Mouse (Mus musculus) CD4-positive, CD25-positive, alpha-beta regulatory T cell, adult 4 months (primary cell): ENCODE data around the gene Rps11. TPM values are rescaled to one million over a fixed set of nuclear protein-coding genes. Genes with fewer than 3 reads are reported as not detected.
"Not testable (repeated sequence)": the region's sequence is repeated elsewhere in the genome, so short reads cannot be mapped to it uniquely, and the experiment has no call there.

Source experiments
- ATAC-seq: one replicate; pipeline ENCODE4 v1.8.0; 2017
- polyA plus RNA-seq, 2 experiments: library from polyadenylated mRNA; unstranded; fragments of 100-300 nt; shearing (Covaris generic); gene quantifications; one replicate each; pipeline ENCODE4 v1.2.1; 2017

Rps11 gene
- 1,000 to 10,000 TPM; 3,755 to 5,441 TPM for polyA plus RNA-seq

DNA sequence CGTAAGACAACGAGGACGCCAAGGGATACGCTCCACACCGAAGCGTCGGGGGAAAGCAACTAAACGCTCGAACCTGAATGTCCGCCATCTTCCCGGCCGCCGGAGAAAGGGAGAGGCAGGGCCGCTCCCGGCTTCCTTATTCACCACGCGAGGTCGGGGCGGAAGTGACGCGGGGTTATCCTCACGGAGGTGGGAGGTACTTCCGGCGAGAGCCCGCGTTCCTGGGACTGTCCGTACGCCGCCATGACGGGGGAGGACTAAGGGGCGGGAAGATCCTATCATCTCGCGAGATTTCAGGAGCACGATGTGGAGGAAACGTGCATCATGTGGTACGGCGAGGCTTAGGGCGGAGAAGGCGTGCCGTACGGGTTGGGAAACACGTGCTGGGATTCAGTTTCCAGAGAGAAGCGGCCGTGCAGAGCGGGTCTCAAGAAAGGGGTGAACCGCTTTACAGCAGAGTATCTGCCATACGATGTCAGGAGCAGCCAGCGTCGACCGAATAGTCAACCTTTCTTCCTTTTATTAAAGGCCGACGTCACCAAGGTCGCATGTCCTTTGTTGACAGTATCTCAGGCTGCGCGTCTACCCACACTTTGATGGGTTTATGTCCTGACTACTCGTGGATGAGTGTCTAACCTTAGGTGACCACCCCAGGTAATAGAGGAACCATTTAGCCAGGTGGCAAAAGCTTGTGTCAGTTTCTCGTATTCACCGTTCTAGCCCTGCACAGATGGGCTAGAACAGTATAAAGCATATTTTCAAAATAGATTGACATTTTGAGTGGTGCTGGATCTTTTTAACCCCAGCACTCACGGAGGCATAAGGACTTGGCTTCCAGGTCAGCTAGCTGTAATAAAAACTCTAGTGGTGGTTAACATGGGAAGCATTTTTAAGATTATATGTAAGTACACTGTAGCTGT is at the start of gene Rps11:
Gene Rps11, minus strand, starts transcription at position 216 of the 920 bp plus-strand sequence.
- peak; percentile 63 for ATAC-seq

DNA sequence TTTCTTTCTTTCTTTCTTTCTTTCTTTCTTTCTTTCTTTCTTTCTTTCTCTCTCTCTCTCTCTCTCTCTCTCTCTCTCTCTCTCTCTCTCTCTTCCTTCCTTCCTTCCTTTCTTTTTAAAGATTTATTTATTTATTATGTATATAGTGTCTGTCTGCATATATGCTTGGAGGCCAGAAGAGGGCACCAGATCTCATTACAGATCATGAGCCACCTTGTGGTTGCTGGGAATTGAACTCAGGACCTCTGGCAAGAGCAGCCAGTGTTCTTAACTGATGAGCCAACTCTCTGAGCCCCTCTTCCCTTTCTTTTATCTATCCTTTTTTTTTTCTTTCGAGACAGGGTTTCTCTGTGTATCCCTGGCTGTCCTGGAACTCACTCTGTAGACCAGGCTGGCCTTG is 49.5 kb upstream of the Rps11 start:
- not testable (repeated sequence) for ATAC-seq

DNA sequence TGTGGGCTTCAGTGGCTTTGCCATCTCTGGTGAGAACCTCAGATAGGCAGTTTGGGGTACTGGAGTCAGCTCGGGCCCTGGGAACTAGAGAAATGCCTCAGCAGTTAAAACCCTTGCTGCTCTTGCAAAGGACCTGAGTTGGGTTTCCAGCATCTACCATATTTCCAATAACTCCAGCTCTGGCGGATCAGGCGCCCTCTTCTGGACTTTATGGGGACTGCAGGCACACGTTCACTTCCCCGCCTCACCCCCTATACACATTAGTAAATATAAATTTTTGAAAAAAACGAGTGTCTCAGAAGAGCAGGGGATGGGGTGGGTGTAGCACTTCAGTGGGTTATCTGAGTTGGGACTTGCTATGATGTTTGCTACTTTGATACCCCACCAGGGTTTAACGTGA is 48.7 kb upstream of the Rps11 start:
- no peak for ATAC-seq

DNA sequence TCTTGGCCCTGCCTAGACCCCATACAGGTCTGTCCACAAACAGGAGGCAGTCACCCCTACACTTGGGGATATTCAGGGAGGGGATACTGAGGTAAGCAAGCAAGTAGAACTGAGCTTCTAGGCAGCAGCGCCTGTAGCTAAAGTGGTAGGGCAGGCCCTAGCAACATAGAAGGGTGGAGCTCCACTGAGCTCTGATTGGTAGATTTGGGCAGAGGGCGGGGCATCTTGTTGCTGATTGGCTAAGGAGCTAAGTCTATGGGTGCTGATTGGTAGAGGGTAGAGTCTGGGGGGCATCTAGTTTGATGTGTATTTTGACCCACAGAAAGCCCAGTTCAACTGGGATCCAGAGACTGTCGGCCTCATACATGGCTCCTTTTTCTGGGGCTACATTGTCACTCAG is 45.3 kb upstream of the Rps11 start:
- no peak for ATAC-seq

DNA sequence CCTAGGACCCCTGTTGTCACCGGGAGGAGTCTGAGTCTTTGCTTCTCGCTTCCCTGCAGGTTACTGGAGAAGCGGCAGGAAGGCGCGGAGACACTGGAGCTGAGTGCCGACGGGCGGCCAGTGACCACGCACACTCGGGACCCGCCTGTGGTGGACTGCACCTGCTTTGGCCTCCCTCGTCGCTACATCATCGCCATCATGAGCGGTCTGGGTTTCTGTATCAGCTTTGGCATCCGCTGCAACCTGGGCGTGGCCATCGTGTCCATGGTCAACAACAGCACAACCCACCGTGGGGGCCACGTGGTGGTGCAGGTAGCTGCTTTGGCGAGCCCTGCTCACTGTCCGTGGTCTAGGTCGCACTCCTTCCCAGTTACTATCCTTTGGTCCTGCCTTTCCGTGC is 44.4 kb upstream of the Rps11 start:
- no peak for ATAC-seq

DNA sequence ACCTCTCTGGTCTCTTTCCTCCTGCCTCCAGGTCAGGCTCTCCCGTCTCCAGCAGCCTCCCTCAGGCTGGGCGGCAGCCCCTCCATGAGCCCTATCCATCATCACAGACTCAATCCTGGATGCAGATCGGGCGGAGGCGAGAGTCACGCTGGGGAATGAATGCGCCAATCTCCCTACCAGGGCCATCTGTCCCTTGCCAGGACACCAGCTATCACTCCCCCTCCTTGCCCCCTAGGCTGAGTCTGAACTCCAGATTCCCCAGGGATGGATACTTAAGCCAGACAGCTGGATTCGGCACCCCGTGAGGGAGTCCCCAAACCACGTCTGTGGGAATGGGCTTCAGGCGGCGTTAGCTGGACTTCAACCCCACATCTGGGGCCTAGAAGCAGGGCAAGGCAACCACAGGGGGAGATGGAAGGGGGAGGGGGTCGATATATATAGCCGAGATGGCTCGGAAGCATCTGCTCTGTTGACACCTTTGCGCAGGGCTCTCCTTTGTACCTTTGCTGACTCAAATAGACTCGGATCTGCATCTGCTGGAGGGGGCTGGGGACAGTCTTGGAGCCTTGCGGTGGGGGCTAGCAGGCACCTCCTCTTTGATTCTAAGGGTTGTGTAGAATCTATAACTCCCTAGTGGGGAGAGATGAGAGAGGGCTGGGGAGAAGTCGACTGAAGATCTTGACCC is 43.7 kb upstream of the Rps11 start:
- ATAC-seq: no peak

DNA sequence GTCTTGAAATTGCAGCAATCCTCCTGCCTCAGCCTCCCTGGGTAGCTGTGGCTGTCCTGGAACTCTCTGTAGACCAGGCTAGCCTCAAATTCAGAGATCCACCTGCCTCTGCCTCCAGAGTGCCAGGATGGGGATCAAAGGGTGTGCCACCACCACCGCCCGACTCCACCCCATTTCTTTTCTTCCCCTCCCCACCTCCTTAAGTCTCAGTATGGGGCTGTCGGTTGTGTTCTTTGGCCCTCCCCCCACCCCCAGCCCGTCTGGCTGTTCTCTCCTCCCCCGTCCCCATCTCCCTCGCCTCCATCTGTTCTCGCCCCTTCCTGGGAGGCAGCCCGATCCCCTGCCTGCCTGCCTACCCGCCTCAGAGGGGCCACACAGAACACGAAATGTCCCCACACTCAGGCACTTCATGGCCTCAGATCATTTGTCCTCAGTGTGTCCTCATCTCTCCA is 42.7 kb upstream of the Rps11 start:
- no peak for ATAC-seq

DNA sequence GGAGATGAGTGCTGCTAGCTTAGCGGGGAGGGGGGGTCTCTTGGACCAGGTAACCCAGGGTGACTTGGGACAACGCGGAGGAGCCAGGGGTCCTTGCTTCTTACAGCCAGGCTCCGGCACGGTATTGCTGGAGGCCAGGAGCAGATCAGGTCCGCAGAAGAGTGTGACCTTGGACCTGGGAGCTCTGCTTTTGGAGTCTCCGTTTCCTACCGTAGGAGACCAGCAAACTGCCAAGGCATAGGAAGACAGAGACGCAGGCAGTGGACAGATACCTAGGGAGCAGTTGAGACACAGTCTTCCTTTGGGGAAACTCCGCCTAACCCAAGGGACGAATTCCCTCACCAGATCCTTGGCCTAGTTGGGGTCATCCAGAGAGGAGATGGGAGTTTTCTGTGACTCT is 41.5 kb upstream of the Rps11 start:
- no peak for ATAC-seq

DNA sequence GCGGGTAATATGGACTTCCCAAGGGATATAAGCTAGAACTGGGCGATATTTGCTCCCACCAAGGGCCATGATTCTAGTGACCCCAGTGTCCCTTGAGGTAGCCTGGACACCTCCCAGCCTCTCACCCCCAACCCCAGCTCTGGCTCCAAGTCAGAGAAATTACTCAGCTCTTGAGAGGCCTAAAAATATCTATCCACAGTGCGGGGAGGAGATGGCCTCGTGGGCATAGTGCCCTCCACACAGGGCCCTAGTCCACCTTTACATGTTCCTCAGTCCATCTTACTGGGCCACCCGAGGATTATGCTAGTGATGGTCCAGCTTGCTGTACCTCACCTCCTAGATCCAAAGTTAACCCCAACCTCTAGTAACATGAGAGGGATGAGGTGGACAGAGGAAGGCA is 40.6 kb upstream of the Rps11 start:
- no peak for ATAC-seq

DNA sequence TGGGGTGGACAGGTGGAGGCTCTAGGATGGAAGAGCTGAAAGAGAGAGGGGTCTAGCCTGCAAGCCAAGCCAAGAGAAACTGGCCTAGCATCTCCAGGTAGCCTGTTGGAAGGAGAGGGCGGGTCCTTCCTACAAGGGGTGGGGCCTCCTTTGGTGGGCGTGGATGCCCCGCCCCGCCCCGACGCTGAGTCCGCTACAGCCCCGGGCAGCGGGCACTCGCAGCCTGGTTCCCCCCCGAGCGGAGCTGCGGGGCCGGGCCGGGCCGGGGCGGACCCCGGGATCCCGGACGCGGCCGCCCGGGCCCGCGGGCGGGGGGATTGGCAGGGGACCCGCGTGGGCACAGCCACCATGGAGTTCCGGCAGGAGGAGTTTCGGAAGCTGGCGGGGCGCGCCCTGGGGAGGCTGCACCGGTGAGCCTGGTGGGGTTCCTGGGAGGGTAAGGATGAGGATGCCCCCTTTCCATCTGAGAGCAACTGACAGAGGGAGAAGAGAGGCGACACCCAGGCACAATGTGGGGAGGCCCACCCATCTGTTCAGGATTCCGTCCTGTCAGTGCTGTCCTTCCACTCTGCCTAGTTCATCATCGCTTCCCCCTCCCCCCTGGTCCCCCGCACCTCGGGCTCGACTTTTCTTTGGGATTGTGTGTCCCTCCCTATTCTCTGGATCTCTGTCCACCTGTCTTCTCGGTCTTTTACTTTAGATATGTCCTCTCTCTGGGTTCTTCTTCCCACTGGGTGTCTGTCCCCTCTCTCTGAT is 39.7 kb upstream of the Rps11 start, which contains the start of gene Slc17a7:
Gene Slc17a7, plus strand, starts transcription at position 215 of the 756 bp plus-strand sequence.
- ATAC-seq: no peak

DNA sequence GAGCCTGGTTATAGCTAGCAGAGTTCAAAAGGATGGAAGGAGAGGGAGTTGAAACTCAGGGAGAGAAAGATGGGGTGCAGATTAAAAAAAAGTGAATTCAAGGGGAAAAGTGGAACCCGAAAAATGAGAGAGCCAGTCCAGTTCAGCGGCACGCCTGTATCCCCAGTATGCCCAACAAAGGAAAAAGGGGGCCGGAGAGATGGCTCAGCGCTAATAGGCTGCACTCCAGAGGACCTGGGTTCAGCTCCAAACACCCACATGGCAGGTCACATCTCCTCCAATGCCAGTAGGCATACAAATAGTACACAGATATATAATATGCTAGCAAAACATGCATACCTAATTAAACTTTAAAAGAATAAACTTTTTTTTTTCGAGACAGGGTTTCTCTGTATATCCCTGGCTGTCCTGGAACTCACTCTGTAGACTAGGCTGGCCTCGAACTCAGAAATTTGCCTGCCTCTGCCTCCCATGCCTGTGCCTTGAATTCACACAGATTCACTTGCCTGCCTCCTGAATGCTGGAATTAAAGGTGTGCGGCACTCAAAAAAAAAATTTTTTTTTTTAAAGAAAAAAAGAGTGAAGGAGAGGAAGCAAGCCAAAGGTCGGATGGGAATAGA is 38.9 kb upstream of the Rps11 start:
- no peak for ATAC-seq

DNA sequence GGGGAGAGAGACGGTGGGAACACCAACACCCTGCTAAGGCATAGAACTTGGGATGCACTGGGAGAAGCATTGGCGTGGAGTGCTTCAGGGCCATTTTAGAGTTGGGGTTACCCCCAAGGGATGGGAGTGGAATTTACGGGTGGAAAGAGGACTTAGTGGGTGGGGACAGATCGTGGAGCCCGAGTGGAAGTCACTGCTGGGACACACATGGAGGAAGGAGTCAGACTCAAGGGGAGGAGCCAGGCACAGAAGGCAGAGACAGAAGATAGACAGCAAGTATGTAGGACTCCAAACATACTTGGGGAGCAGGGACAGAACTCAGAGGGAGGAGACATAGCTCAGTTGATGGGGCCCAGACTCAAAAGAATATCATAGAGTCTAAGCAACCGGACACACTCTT is 38.3 kb upstream of the Rps11 start:
- no peak for ATAC-seq

DNA sequence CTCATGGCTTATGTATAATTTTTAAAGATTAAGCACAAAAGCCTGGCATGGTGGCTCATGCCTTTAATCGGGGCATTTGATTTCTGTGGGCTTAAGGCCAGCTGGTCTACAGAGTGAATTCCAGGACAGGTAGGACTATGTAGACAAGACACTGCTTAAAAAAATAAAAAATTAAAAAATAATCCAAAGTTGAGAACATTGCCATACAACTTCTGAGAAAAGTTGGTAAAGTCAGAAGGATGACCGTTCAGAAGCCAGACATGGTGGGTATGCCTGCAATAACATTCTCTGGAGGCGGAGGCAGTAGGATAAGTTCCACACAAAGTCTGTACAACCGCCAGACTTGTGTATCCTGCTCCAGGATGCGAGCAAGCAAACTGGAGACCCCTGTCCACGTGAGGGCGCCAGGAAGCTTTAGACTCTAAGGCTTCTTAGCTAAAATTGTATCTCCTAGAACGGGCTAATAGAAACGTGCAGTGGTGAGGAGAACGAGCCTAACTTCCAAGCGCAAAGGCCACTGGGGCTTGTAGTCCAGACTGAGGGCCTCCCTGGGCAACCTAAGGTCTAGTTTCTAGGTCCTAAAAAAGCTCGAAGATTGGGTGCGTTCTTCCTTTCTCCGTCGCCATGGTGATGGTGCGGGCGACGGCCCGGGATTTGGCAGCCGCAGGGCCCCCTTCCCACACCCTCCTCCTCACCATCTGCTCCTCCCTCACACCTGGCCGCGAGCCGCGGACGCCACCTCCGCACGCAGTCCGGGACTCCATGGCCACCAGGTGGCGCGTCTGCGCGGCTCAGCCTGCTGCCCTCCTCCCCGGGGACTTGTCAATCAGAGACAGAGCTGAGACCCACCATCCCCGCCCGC is 37.6 kb upstream of the Rps11 start:
- peak; percentile 97 for ATAC-seq

DNA sequence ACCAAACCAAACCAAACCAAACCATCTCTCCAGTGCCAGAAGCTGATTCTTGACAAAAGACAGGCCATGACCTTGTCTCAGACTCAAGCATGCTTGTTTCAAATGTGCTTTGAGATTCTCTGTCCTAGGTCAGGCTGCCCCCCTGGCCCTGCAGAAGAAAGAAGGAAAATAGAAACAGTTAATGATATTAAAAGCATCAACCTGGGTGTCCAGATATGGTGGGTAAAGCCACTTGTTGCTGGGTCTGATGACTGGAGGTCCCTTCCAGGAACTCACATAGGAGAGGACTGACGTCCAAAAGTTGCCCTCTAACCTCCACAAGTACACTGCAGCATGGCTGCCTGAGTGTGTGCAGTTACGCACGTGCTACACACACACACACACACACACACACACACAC is 36.6 kb upstream of the Rps11 start:
- no peak for ATAC-seq

DNA sequence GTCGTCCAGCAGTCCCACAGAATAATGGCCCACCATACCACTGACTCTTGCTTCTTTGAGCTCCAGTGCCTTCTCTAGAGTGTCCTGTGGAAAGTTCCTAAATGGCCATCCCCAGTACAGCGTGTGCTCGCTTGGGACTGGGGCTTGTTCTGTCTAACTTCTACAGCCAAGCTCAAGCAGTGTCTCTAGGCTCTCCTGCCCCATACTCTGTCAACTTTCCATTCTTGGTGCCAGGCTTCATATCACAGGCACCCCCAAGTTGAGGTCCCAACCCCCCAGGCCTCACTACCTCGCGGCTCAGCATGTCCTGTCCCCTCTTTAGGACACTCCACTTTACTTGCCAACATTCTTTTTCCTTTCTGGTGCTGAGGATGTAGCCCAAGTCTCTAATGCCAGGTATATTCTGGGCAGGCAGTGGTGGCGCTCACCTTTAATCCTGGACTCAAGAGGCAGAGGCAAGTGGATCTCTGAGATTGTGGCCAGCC is 36.1 kb upstream of the Rps11 start:
- ATAC-seq: no peak

DNA sequence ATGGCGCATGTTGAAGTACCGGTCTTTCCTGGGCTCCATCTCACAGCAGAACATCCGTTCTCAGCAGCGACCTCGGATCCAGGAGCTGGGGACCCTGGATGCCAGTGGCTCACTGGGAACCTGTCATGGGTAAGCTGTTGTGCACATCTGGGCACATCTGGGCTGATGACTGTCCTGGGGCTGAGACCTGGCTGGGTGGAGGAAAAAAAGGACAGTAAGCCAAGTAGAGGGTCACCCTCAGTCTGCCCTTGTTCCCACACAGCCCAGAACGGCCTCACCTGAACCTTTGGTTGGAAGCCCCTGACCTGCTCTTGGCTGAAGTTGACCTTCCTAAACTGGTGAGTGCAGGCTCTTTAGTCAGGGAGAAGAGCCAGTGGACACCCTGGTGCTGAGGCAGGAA is 34.8 kb upstream of the Rps11 start:
- ATAC-seq: no peak

DNA sequence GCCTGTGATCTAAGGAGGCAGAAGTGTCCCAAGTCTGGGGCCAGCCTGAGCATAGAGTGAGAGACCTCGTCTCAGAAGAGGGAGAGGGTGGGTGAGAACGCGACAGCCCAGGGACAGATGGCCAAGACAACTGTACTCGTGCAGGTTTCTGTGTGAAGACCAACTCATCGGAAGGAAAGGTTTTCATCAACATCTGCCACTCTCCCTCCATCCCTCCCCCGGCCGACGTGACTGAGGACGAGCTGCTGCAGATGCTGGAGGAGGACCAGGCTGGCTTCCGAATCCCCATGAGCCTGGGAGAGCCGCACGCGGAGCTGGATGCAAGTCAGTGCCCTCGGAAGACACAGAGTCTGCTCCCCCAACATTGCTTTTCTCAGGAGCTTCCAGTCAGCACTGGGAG is 33.2 kb upstream of the Rps11 start:
- ATAC-seq: no peak

DNA sequence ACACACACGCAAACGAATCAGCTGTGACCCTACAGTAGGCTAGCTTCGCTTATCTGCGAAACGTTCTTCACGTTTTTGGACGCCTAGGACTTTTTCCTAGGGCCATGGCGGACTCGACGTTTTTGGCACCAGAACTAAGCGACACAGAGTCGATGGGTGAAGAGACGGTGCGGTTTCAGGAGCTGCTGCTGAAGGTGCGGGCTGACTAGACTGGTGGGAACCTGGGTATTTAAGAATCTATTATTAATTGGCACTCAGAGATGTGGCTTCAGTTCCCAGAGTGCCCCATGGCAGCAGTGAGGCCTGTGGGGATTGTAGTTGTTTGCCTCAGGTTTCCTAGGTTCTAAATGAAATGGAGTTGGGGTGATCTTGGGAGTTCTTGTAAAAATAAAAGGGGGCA is 32.0 kb upstream of the Rps11 start:
- ATAC-seq: no peak

DNA sequence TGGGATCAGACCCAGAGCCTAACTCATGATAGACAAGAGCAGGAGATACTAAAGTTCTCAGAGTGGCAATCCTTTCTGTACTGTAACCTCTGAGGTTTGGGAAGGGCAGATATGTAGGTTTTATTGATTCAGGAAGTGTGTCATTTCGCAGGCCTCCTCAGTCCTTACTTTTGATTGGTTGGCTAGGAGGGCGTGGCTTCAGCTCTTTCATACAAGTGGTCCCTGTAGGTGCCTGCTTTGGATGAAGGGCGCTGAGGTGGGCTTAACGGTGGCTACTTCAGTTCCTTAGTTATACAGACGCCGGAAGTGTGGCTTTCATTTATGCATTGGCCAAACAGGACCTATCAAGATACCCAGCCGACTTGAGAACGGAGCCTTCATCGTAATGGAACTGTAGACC is 31.4 kb upstream of the Rps11 start:
- no peak for ATAC-seq

DNA sequence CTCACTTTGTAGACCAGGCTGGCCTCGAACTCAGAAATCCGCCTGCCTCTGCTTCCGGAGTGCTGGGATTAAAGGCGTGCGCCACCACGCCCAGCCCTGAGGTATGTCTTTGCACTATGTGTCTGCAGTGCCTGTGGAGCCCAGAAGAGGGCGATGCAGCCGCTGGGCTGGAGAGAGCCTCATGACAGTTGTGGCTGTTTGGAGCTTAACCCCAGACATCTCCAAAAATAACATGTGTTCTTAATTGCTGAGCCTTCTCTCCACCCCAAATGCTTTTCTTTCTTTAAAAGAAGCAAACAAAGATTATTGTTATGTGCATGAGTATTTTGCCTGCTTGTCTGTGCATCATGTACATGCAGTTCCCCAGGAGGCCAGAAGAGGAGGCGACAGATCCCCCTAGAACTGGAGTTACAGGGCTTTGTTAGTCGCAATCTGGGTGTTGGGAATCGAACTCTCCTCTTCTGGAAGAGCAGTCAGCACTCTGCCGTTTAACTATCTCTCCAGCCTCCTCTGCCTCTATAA is 30.8 kb upstream of the Rps11 start:
- no peak for ATAC-seq
